In genomic region chr5:88364768-88365167, GRCm38 (mm10) we compare ENCODE assay signal across 9 mouse cellular contexts. TPM values are rescaled to one million over a fixed set of nuclear protein-coding genes. Genes with fewer than 3 reads are reported as not detected.
A peak's percentile ranks its signal among the peaks of the same experiment; 100 is the strongest.
DNase-seq lines count a peak whose midpoint lies in the region; ATAC-seq and TF ChIP-seq lines count a peak whose summit lies in the region.
"Had no signal": no experiment of that assay in that cellular context is flagged by ENCODE, and none has a peak within 500 bp of the region (broad histone marks: within the 10 kb centered on the region; RNA-seq: fewer than 3 reads in every experiment).

No protein-coding gene starts in this region.

- 4% methylated on average over 5 of the region's 5 CpGs for WGBS in kidney, embryonic 15.5 days
- WGBS in hindbrain, postnatal 0 days, result 11% methylated on average over 5 of the region's 5 CpGs

- no peak overlapping the region for H3K4me2 ChIP-seq in kidney, embryonic 15.5 days
- no peak overlapping the region for H3K4me2 ChIP-seq in hindbrain, postnatal 0 days (ENCODE audit: low read depth, low read length)
- H3K4me2 ChIP-seq: midbrain, embryonic 12.5 days had no signal

- H3K4me3 ChIP-seq in kidney, embryonic 15.5 days (replicated peaks), result no peak overlapping the region
- no peak overlapping the region for H3K4me3 ChIP-seq in hindbrain, postnatal 0 days (ENCODE audit: low read length)
- H3K4me3 ChIP-seq: midbrain, embryonic 12.5 days had no signal

- no peaks in the 10 kb centered on the region for H3K9me3 ChIP-seq in kidney, embryonic 15.5 days (replicated peaks)
- no peaks in the 10 kb centered on the region for H3K9me3 ChIP-seq in hindbrain, postnatal 0 days (ENCODE audit: low read length)
- H3K9me3 ChIP-seq: midbrain, embryonic 12.5 days had no signal

- H3K27ac ChIP-seq in kidney, embryonic 15.5 days, result no peak overlapping the region
- no peak overlapping the region for H3K27ac ChIP-seq in hindbrain, postnatal 0 days
- H3K27ac ChIP-seq: midbrain, embryonic 12.5 days had no signal

- no peaks in the 10 kb centered on the region for H3K4me1 ChIP-seq in kidney, embryonic 15.5 days
- no peaks in the 10 kb centered on the region for H3K4me1 ChIP-seq in hindbrain, postnatal 0 days (ENCODE audit: insufficient read depth, low read length)
- H3K4me1 ChIP-seq: midbrain, embryonic 12.5 days had no signal

- no peak for ATAC-seq in kidney, embryonic 15.5 days (replicated peaks; ENCODE audit: low FRiP score)
- no peak for ATAC-seq in hindbrain, postnatal 0 days

- H3K9ac ChIP-seq in kidney, embryonic 15.5 days, result no peak overlapping the region
- H3K9ac ChIP-seq in hindbrain, postnatal 0 days (replicated peaks; ENCODE audit: low read length), result no peak overlapping the region
- H3K9ac ChIP-seq: midbrain, embryonic 12.5 days had no signal

- H3K27me3 ChIP-seq in kidney, embryonic 15.5 days, result no peaks in the 10 kb centered on the region
- H3K27me3 ChIP-seq in hindbrain, postnatal 0 days (ENCODE audit: insufficient read depth, low read length), result no peaks in the 10 kb centered on the region
- H3K27me3 ChIP-seq: midbrain, embryonic 12.5 days had no signal

- H3K36me3 ChIP-seq in kidney, embryonic 15.5 days, result no peaks in the 10 kb centered on the region
- H3K36me3 ChIP-seq in hindbrain, postnatal 0 days (ENCODE audit: insufficient read depth, low read length), result no peaks in the 10 kb centered on the region
- H3K36me3 ChIP-seq: midbrain, embryonic 12.5 days had no signal

- intact Hi-C loops in left cerebral cortex, postnatal 36 days (cut with DNase I), result loop anchor here (2.0 kb wide), 1 partner anchor 582 kb away; no protein-coding TSS in a partner anchor
- intact Hi-C loops in gastrocnemius, postnatal 36 days (cut with DNase I), result no loop called here

- DNase-seq in kidney, adult 11 months, result peak; percentile 6
- DNase-seq in ES-CJ7 (ENCODE audit: low read depth, low spot score), result peak; percentile 56
- peak; percentile 55 for DNase-seq in brain, adult 2 months (ENCODE audit: low read depth, low spot score)
- peak; percentile 29 for DNase-seq in hindbrain, postnatal 0 days (ENCODE audit: low spot score)
- DNase-seq in left cerebral cortex, postnatal 36 days (ENCODE audit: low spot score in 2 of 2), result peak; percentile 5 to 27
- peak; percentile 7 for DNase-seq in right cerebral cortex, postnatal 4 days
- DNase-seq in gastrocnemius, postnatal 36 days, result no peak

- peak; percentile 69 for TF ChIP-seq CTCF in hindbrain, postnatal 0 days (IDR thresholded peaks at IDR 0.05; ENCODE audit: low read depth)

RNA-seq across cellular contexts. Expression of gene Amtn, which starts 11.1 kb away (rescaled TPM):
- not detected in 2 replicates for polyA plus RNA-seq in kidney, embryonic 15.5 days (2015; fragmentation: Nextera tagmentation; extraction: Ambion mirVana)
- total RNA-seq in hindbrain, postnatal 0 days (2014; rRNA removed), result not detected in 2 replicates
- not detected in 2 replicates for polyA plus RNA-seq in hindbrain, postnatal 0 days (2015; fragmentation: Nextera tagmentation; extraction: Ambion mirVana)
- total RNA-seq in left cerebral cortex, postnatal 36 days (2021), result not detected
- total RNA-seq in gastrocnemius, postnatal 36 days (2021), result not detected
- polyA plus RNA-seq: midbrain, embryonic 12.5 days had no signal

RNA-seq across cellular contexts. Expression of gene Prol1, which starts 47.7 kb away (rescaled TPM):
- polyA plus RNA-seq in kidney, embryonic 15.5 days (2015; fragmentation: Nextera tagmentation; extraction: Ambion mirVana), result not detected in 2 replicates
- total RNA-seq in hindbrain, postnatal 0 days (2014; rRNA removed), result not detected in 2 replicates
- not detected in 2 replicates for polyA plus RNA-seq in hindbrain, postnatal 0 days (2015; fragmentation: Nextera tagmentation; extraction: Ambion mirVana)
- not detected for total RNA-seq in left cerebral cortex, postnatal 36 days (2021)
- total RNA-seq in gastrocnemius, postnatal 36 days (2021), result not detected
- polyA plus RNA-seq: midbrain, embryonic 12.5 days had no signal

Comparison
In these comparisons a context has a peak if more than half of its experiments do, and no peak if none do; other contexts are left out.
1. DNase-seq: peak in kidney, adult 11 months (single experiment), ES-CJ7 (single experiment), brain, adult 2 months (single experiment), hindbrain, postnatal 0 days (single experiment), left cerebral cortex, postnatal 36 days (2 of 2) and right cerebral cortex, postnatal 4 days (single experiment); none in gastrocnemius, postnatal 36 days (0 of 2).